Comparison of ENCODE assay signal across 9 mouse cellular contexts in the genomic region with DNA sequence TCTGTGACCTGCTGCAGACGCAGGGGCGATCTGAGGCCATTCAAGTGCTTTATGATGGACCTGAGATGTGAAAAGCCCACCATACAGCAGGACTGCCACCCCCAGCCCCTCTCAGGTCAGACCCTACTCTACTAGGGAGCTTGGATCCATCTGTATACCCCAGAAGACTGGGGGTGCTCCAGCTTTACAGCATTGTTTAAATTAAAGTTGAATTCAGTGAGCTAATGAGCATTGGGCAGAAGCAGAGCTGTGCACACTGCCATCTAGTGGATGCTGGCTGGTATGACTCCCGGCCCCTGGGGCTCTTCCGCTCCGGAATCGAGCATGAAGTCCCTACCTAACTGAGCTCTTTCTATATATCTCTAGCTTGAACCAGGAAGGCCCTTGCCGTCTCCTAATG.
DNase-seq lines count a peak whose midpoint lies in the region; ATAC-seq and TF ChIP-seq lines count a peak whose summit lies in the region.
"Had no signal": no experiment of that assay in that cellular context is flagged by ENCODE, and none has a peak within 500 bp of the region (broad histone marks: within the 10 kb centered on the region; RNA-seq: fewer than 3 reads in every experiment).

No protein-coding gene starts in this region.

- 33% methylated on average over 7 of the region's 7 CpGs for WGBS in lung, embryonic 14.5 days
- WGBS in olfactory bulb, adult 2 months = 30% methylated on average over 7 of the region's 7 CpGs

- no peaks in the 10 kb centered on the region; the same call in 1 of the 2 replicates for H3K36me3 ChIP-seq in lung, embryonic 14.5 days (ENCODE audit: insufficient read depth)

- peak; percentile 57 to 80 for DNase-seq in adrenal gland, adult (ENCODE audit: inconsistent age in 2 of 2, low spot score in 1 of 2)
- DNase-seq in adrenal gland, adult 8-10 months = no peak
- peak; percentile 22 for DNase-seq in brain, embryonic 18.5 days (ENCODE audit: low read depth, low spot score)
- peak; percentile 66 to 67 for DNase-seq in heart, postnatal 36 days
- DNase-seq in layer of hippocampus, adult 18-20 months (ENCODE audit: low spot score in 2 of 2) = peak; percentile 24 to 71
- DNase-seq in lung, embryonic 14.5 days = peak; percentile 91

- intact Hi-C loops in heart, postnatal 36 days (cut with DNase I) = loop anchor here (1.0 to 2.0 kb wide), 3 partner anchors 519 to 599 kb away; no protein-coding TSS in a partner anchor

- H3K27me3 ChIP-seq in lung, embryonic 14.5 days (ENCODE audit: insufficient read depth, low read length) = no peaks in the 10 kb centered on the region

- no peaks in the 10 kb centered on the region for H3K9me3 ChIP-seq in lung, embryonic 14.5 days (ENCODE audit: low read depth, low read length)

- no peak overlapping the region for H3K4me2 ChIP-seq in lung, embryonic 14.5 days

- H3K4me3 ChIP-seq in embryonic fibroblast, embryonic 13.5 days (ENCODE audit: insufficient read depth, low read length) = no peak overlapping the region
- H3K4me3 ChIP-seq in lung, embryonic 14.5 days (ENCODE audit: low read depth, low read length) = no peak overlapping the region
- no peak overlapping the region for H3K4me3 ChIP-seq in olfactory bulb, adult 2 months (ENCODE audit: insufficient read depth, low read depth, low read length)

- peak; percentile 83 for ATAC-seq in lung, embryonic 14.5 days (ENCODE audit: insufficient read depth)

- no peak overlapping the region for H3K27ac ChIP-seq in embryonic fibroblast, embryonic 13.5 days (ENCODE audit: insufficient read depth, low read length)
- no peak overlapping the region for H3K27ac ChIP-seq in lung, embryonic 14.5 days (ENCODE audit: low read depth)
- H3K27ac ChIP-seq in olfactory bulb, adult 2 months (ENCODE audit: insufficient read depth, low read depth, low read length) = no peak overlapping the region
- H3K27ac ChIP-seq: macrophage had no signal

- no peak overlapping the region for H3K9ac ChIP-seq in lung, embryonic 14.5 days

- TF ChIP-seq CTCF in embryonic fibroblast, embryonic 13.5 days (IDR thresholded peaks at IDR 0.05; ENCODE audit: borderline replicate concordance, insufficient read depth, low read length) = peak; percentile 82
- peak; percentile 88 for TF ChIP-seq CTCF in lung, embryonic 14.5 days (IDR thresholded peaks at IDR 0.05; ENCODE audit: low read depth)
- TF ChIP-seq CTCF in olfactory bulb, adult 2 months (IDR thresholded peaks at IDR 0.05; ENCODE audit: insufficient read depth, low read depth, low read length) = peak; percentile 63

- no peaks in the 10 kb centered on the region for H3K4me1 ChIP-seq in embryonic fibroblast, embryonic 13.5 days (ENCODE audit: control insufficient read depth, insufficient read depth, low read length)
- no peaks in the 10 kb centered on the region for H3K4me1 ChIP-seq in lung, embryonic 14.5 days (ENCODE audit: insufficient read depth)
- H3K4me1 ChIP-seq in olfactory bulb, adult 2 months (ENCODE audit: control insufficient read depth, insufficient read depth, low read length) = no peaks in the 10 kb centered on the region

- no peak for TF ChIP-seq POLR2A in embryonic fibroblast, embryonic 13.5 days (IDR thresholded peaks at IDR 0.05; ENCODE audit: low read depth, low read length)
- no peak for TF ChIP-seq POLR2A in olfactory bulb, adult 2 months (IDR thresholded peaks at IDR 0.05; ENCODE audit: insufficient read depth, low read depth, low read length)
